Comparison of ENCODE assay signal across 8 mouse cellular contexts in genomic region chr4:49480104-49480760, GRCm38 (mm10). TPM values are rescaled to one million over a fixed set of nuclear protein-coding genes. Genes with fewer than 3 reads are reported as not detected.
A peak's percentile ranks its signal among the peaks of the same experiment; 100 is the strongest.
DNase-seq lines count a peak whose midpoint lies in the region; ATAC-seq and TF ChIP-seq lines count a peak whose summit lies in the region.
"Had no signal": no experiment of that assay in that cellular context is flagged by ENCODE, and none has a peak within 500 bp of the region (broad histone marks: within the 10 kb centered on the region; RNA-seq: fewer than 3 reads in every experiment).

No protein-coding gene starts in this region.

- no peak overlapping the region for H3K27ac ChIP-seq in neural tube, embryonic 13.5 days (replicated peaks)
- peak overlapping the region; percentile 90 for H3K27ac ChIP-seq in intestine, postnatal 0 days (ENCODE audit: low read depth, low read length)
- H3K27ac ChIP-seq in liver, embryonic 11.5 days (ENCODE audit: low read depth, low read length): no peak overlapping the region; the same call in 1 of the 2 replicates
- H3K27ac ChIP-seq in stomach, postnatal 0 days (replicated peaks): peak overlapping the region; percentile 69

- H3K9me3 ChIP-seq in neural tube, embryonic 13.5 days: no peaks in the 10 kb centered on the region
- no peaks in the 10 kb centered on the region for H3K9me3 ChIP-seq in intestine, postnatal 0 days (ENCODE audit: control insufficient read depth)
- H3K9me3 ChIP-seq in liver, embryonic 11.5 days (ENCODE audit: control insufficient read depth, low read length): no peaks in the 10 kb centered on the region
- H3K9me3 ChIP-seq in stomach, postnatal 0 days (ENCODE audit: control insufficient read depth, low read length): no peaks in the 10 kb centered on the region
- H3K9me3 ChIP-seq: megakaryocyte, embryonic 14.5 days had no signal

- no peaks in the 10 kb centered on the region for H3K36me3 ChIP-seq in neural tube, embryonic 13.5 days
- no peaks in the 10 kb centered on the region for H3K36me3 ChIP-seq in intestine, postnatal 0 days (ENCODE audit: control insufficient read depth, insufficient read depth)
- no peaks in the 10 kb centered on the region for H3K36me3 ChIP-seq in liver, embryonic 11.5 days (ENCODE audit: control insufficient read depth, insufficient read depth, low read length)
- no peaks in the 10 kb centered on the region for H3K36me3 ChIP-seq in stomach, postnatal 0 days (ENCODE audit: control insufficient read depth, insufficient read depth, low read length)

- no peak for ATAC-seq in neural tube, embryonic 13.5 days (ENCODE audit: low read depth)
- peak; percentile 92 for ATAC-seq in intestine, postnatal 0 days
- ATAC-seq in liver, embryonic 11.5 days (replicated peaks; ENCODE audit: low FRiP score): no peak
- peak; percentile 65 for ATAC-seq in stomach, postnatal 0 days (ENCODE audit: low FRiP score, low TSS enrichment)
- no peak for ATAC-seq in megakaryocyte, adult 5-6 weeks (ENCODE audit: poor library complexity, severe bottlenecking)

- TF ChIP-seq CTCF in intestine, postnatal 0 days (IDR thresholded peaks at IDR 0.05; ENCODE audit: low read depth): no peak
- TF ChIP-seq CTCF in stomach, postnatal 0 days (IDR thresholded peaks at IDR 0.05; ENCODE audit: low read depth): no peak

- WGBS in neural tube, embryonic 13.5 days: 23% methylated on average over 21 of the region's 21 CpGs
- 11% methylated on average over 21 of the region's 21 CpGs for WGBS in intestine, postnatal 0 days
- 29% methylated on average over 21 of the region's 21 CpGs for WGBS in liver, embryonic 11.5 days
- 11% methylated on average over 21 of the region's 21 CpGs for WGBS in stomach, postnatal 0 days

- no peaks in the 10 kb centered on the region; the same call in 1 of the 2 replicates for H3K27me3 ChIP-seq in neural tube, embryonic 13.5 days
- no peaks in the 10 kb centered on the region for H3K27me3 ChIP-seq in intestine, postnatal 0 days (replicated peaks; ENCODE audit: control insufficient read depth, insufficient read depth, low read length)
- H3K27me3 ChIP-seq in liver, embryonic 11.5 days (replicated peaks; ENCODE audit: control insufficient read depth, insufficient read depth, low read length): no peaks in the 10 kb centered on the region
- no peaks in the 10 kb centered on the region for H3K27me3 ChIP-seq in stomach, postnatal 0 days (ENCODE audit: control insufficient read depth, insufficient read depth, low read length)
- H3K27me3 ChIP-seq: megakaryocyte, embryonic 14.5 days had no signal

- DNase-seq in neural tube, embryonic 10.5 days (ENCODE audit: extremely low spot score, low spot score): no peak
- DNase-seq in liver, embryonic 11.5 days (ENCODE audit: low spot score): no peak
- peak; percentile 64 for DNase-seq in stomach, postnatal 0 days (ENCODE audit: low spot score)
- DNase-seq in left cerebral cortex, adult 18-20 months (ENCODE audit: low spot score in 2 of 2): no peak

- TF ChIP-seq EP300 in stomach, postnatal 0 days (optimal IDR thresholded peaks at IDR 0.05): no peak

- H3K9ac ChIP-seq in neural tube, embryonic 13.5 days: no peak overlapping the region
- peak overlapping the region; percentile 42; the same call in 1 of the 2 replicates for H3K9ac ChIP-seq in intestine, postnatal 0 days (ENCODE audit: low read depth, low read length)
- H3K9ac ChIP-seq in liver, embryonic 11.5 days (ENCODE audit: low read depth, low read length): no peak overlapping the region
- 0 out of 2 replicates have a peak overlapping the region, but pooled peaks have one; percentile 9 for H3K9ac ChIP-seq in stomach, postnatal 0 days (ENCODE audit: low read length)

- peaks cover 13% of the 10 kb centered on the region for H3K4me1 ChIP-seq in neural tube, embryonic 13.5 days (replicated peaks)
- peaks cover 5% of the 10 kb centered on the region; the same call in 1 of the 2 replicates for H3K4me1 ChIP-seq in intestine, postnatal 0 days (replicated peaks; ENCODE audit: control insufficient read depth, insufficient read depth, low read length)
- peaks cover 2% of the 10 kb centered on the region; the same call in 1 of the 2 replicates for H3K4me1 ChIP-seq in liver, embryonic 11.5 days (replicated peaks; ENCODE audit: control insufficient read depth, insufficient read depth, low read length)
- no peaks in the 10 kb centered on the region for H3K4me1 ChIP-seq in stomach, postnatal 0 days (replicated peaks; ENCODE audit: control insufficient read depth, insufficient read depth)

- H3K4me2 ChIP-seq in neural tube, embryonic 13.5 days: peak overlapping the region; percentile 27; the same call in 1 of the 2 replicates
- peak overlapping the region; percentile 64 for H3K4me2 ChIP-seq in intestine, postnatal 0 days (replicated peaks; ENCODE audit: low read depth)
- peak overlapping the region; percentile 37 for H3K4me2 ChIP-seq in liver, embryonic 11.5 days
- H3K4me2 ChIP-seq in stomach, postnatal 0 days (replicated peaks; ENCODE audit: low read depth): peak overlapping the region; percentile 45

- H3K4me3 ChIP-seq in neural tube, embryonic 13.5 days: no peak overlapping the region
- peak overlapping the region; percentile 39 for H3K4me3 ChIP-seq in intestine, postnatal 0 days (ENCODE audit: low read depth, low read length)
- no peak overlapping the region for H3K4me3 ChIP-seq in liver, embryonic 11.5 days (ENCODE audit: low read depth, low read length)
- peak overlapping the region; percentile 27 for H3K4me3 ChIP-seq in stomach, postnatal 0 days (ENCODE audit: low read depth, low read length)
- H3K4me3 ChIP-seq: megakaryocyte, embryonic 14.5 days had no signal

RNA-seq across cellular contexts. Expression of gene Acnat1, which starts 6.5 kb away (rescaled TPM):
- polyA plus RNA-seq in neural tube, embryonic 13.5 days (2015; fragmentation: Nextera tagmentation; extraction: Ambion mirVana): not detected in 2 replicates
- 8.4 and 10.6 TPM in 2 replicates for polyA plus RNA-seq in intestine, postnatal 0 days (2015; fragmentation: Nextera tagmentation; extraction: Ambion mirVana)
- polyA plus RNA-seq in liver, embryonic 11.5 days (2014; fragmentation: Nextera tagmentation; extraction: Ambion mirVana): not detected in 2 replicates
- 1.4 and 2.6 TPM in 2 replicates for polyA plus RNA-seq in stomach, postnatal 0 days (2015; fragmentation: Nextera tagmentation; extraction: Ambion mirVana)
- under 1 TPM in 1 of 2 experiments, not detected in 1; 0.23 TPM for total RNA-seq in left cerebral cortex, adult 18-20 months (2021)
- not detected in 2 replicates for total RNA-seq in megakaryocyte, adult 5-6 weeks (2015)
- total RNA-seq in megakaryocyte, adult 5-6 weeks (2017): 0.18 TPM in 1 of 2 replicates, not detected in the other

RNA-seq across cellular contexts. Expression of gene Baat, which starts 26.1 kb away (rescaled TPM):
- 0.23 TPM in 1 of 2 replicates, not detected in the other for polyA plus RNA-seq in neural tube, embryonic 13.5 days (2015; fragmentation: Nextera tagmentation; extraction: Ambion mirVana)
- 0.52 and 0.64 TPM in 2 replicates for polyA plus RNA-seq in intestine, postnatal 0 days (2015; fragmentation: Nextera tagmentation; extraction: Ambion mirVana)
- 0.25 TPM in 1 of 2 replicates, not detected in the other for polyA plus RNA-seq in liver, embryonic 11.5 days (2014; fragmentation: Nextera tagmentation; extraction: Ambion mirVana)
- polyA plus RNA-seq in stomach, postnatal 0 days (2015; fragmentation: Nextera tagmentation; extraction: Ambion mirVana): not detected in 2 replicates
- total RNA-seq in left cerebral cortex, adult 18-20 months (2021): under 1 TPM in 1 of 2 experiments, not detected in 1; 0.23 TPM
- 0.14 TPM in 1 of 2 replicates, not detected in the other for total RNA-seq in megakaryocyte, adult 5-6 weeks (2015)
- not detected in 2 replicates for total RNA-seq in megakaryocyte, adult 5-6 weeks (2017)

RNA-seq across cellular contexts. Expression of gene Mrpl50, which starts 40.7 kb away (rescaled TPM):
- polyA plus RNA-seq in neural tube, embryonic 13.5 days (2015; fragmentation: Nextera tagmentation; extraction: Ambion mirVana): 83.3 and 84.1 TPM in 2 replicates
- polyA plus RNA-seq in intestine, postnatal 0 days (2015; fragmentation: Nextera tagmentation; extraction: Ambion mirVana): 46.0 and 46.3 TPM in 2 replicates
- polyA plus RNA-seq in liver, embryonic 11.5 days (2014; fragmentation: Nextera tagmentation; extraction: Ambion mirVana): 89.4 and 106 TPM in 2 replicates
- 58.5 and 61.0 TPM in 2 replicates for polyA plus RNA-seq in stomach, postnatal 0 days (2015; fragmentation: Nextera tagmentation; extraction: Ambion mirVana)
- 10 to 100 TPM; 30.7 to 31.7 TPM for total RNA-seq in left cerebral cortex, adult 18-20 months (2021)
- total RNA-seq in megakaryocyte, adult 5-6 weeks (2015): 17.6 and 21.9 TPM in 2 replicates
- total RNA-seq in megakaryocyte, adult 5-6 weeks (2017): 13.4 and 17.7 TPM in 2 replicates

RNA-seq across cellular contexts. Expression of gene Zfp189, which starts 40.7 kb away (rescaled TPM):
- 11.1 and 13.0 TPM in 2 replicates for polyA plus RNA-seq in neural tube, embryonic 13.5 days (2015; fragmentation: Nextera tagmentation; extraction: Ambion mirVana)
- 2.0 and 2.4 TPM in 2 replicates for polyA plus RNA-seq in intestine, postnatal 0 days (2015; fragmentation: Nextera tagmentation; extraction: Ambion mirVana)
- polyA plus RNA-seq in liver, embryonic 11.5 days (2014; fragmentation: Nextera tagmentation; extraction: Ambion mirVana): 7.4 and 9.2 TPM in 2 replicates
- polyA plus RNA-seq in stomach, postnatal 0 days (2015; fragmentation: Nextera tagmentation; extraction: Ambion mirVana): 1.9 and 2.1 TPM in 2 replicates
- 10 to 100 TPM; 12.8 to 13.3 TPM for total RNA-seq in left cerebral cortex, adult 18-20 months (2021)
- 2.1 and 2.3 TPM in 2 replicates for total RNA-seq in megakaryocyte, adult 5-6 weeks (2015)
- total RNA-seq in megakaryocyte, adult 5-6 weeks (2017): 2.6 and 3.3 TPM in 2 replicates

Comparison
In these comparisons a context has a peak if more than half of its experiments do, and no peak if none do; other contexts are left out.
1. ATAC-seq: peak in intestine, postnatal 0 days (single experiment) and stomach, postnatal 0 days (single experiment); none in neural tube, embryonic 13.5 days (single experiment), liver, embryonic 11.5 days (single experiment) and megakaryocyte, adult 5-6 weeks (single experiment).
2. H3K27ac ChIP-seq: peak in intestine, postnatal 0 days (single experiment) and stomach, postnatal 0 days (single experiment); none in neural tube, embryonic 13.5 days (single experiment) and liver, embryonic 11.5 days (single experiment).
3. H3K4me3 ChIP-seq: peak in intestine, postnatal 0 days (single experiment) and stomach, postnatal 0 days (single experiment); none in neural tube, embryonic 13.5 days (single experiment) and liver, embryonic 11.5 days (single experiment).
4. H3K9ac ChIP-seq: peak in intestine, postnatal 0 days (single experiment) and stomach, postnatal 0 days (single experiment); none in neural tube, embryonic 13.5 days (single experiment) and liver, embryonic 11.5 days (single experiment).
5. Peak in every context shown above with its lines, with median percentiles within 50 percentile points of each other: H3K4me2 ChIP-seq.